Mouse (Mus musculus): Measurements from ENCODE around the gene Znrf3.

- TF ChIP-seq CTCF (IDR thresholded peaks at IDR 0.05; ENCODE audit: extremely low read depth, insufficient read depth, insufficient read length, insufficient replicate concordance) (no peak), POLR2A (IDR thresholded peaks at IDR 0.05; ENCODE audit: low read depth, low read length) (no peak)
Measured at GRCm38 (mm10) chr11:5478193-5478592, 33.5 kb upstream of the Znrf3 start.
